Comparison of ENCODE assay signal across 17 mouse cellular contexts in the genomic region with DNA sequence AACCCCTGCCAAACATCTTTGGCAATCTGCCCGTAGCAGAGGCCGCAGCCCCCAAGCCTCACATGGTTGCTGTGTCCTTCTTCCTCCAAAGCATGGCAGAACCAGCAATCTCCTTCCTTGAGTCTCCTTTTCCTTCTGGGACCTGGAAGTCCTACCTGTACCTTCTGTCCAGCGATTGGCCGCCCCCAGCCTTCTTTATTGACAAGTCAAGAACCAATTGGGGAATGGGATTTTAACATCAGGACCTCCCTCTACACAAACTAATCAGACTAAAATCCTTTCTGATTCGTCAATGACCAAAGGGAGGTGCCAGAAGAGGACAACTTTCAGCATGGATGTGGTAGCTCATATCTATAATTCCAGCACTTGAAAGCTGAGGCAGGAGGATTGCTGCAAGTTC. TPM values are rescaled to one million over a fixed set of nuclear protein-coding genes. Genes with fewer than 3 reads are reported as not detected.
"Had no signal": no experiment of that assay in that cellular context is flagged by ENCODE, and none has a peak within 500 bp of the region (broad histone marks: within the 10 kb centered on the region; RNA-seq: fewer than 3 reads in every experiment).

No protein-coding gene starts in this region.

- H3K9ac ChIP-seq: intestine, embryonic 15.5 days; liver, embryonic 13.5 days; liver, postnatal 0 days; lung, embryonic 15.5 days; midbrain, embryonic 15.5 days; neural tube, embryonic 12.5 days had no signal

- H3K27me3 ChIP-seq: intestine, embryonic 15.5 days; liver, embryonic 13.5 days; lung, embryonic 15.5 days; megakaryocyte, embryonic 14.5 days; midbrain, embryonic 15.5 days; neural tube, embryonic 12.5 days had no signal

- ATAC-seq: intestine, embryonic 15.5 days; liver, postnatal 0 days; midbrain, embryonic 15.5 days had no signal

- DNase-seq: kidney, adult 2 months; kidney, postnatal 25 days; layer of hippocampus, adult 9-11 months; liver; liver, embryonic 13.5 days; liver, postnatal 0 days; lung, postnatal 14 days; thymus, postnatal 4 days had no signal

- H3K4me3 ChIP-seq: intestine, embryonic 15.5 days; liver, embryonic 13.5 days; lung, embryonic 15.5 days; megakaryocyte, embryonic 14.5 days; midbrain, embryonic 15.5 days; neural tube, embryonic 12.5 days had no signal

- H3K9me3 ChIP-seq: intestine, embryonic 15.5 days; liver, embryonic 13.5 days; lung, embryonic 15.5 days; midbrain, embryonic 15.5 days; neural tube, embryonic 12.5 days had no signal

- H3K36me3 ChIP-seq: lung, embryonic 15.5 days had no signal

- H3K4me2 ChIP-seq: intestine, embryonic 15.5 days; liver, embryonic 13.5 days; lung, embryonic 15.5 days; midbrain, embryonic 11.5 days; midbrain, embryonic 15.5 days; neural tube, embryonic 12.5 days had no signal

- H3K27ac ChIP-seq: intestine, embryonic 15.5 days; liver, embryonic 13.5 days; lung, embryonic 15.5 days; macrophage; midbrain, embryonic 15.5 days; neural tube, embryonic 12.5 days; stomach, postnatal 0 days had no signal

- H3K4me1 ChIP-seq: intestine, embryonic 15.5 days; lung, embryonic 15.5 days had no signal

RNA-seq across cellular contexts. Expression of gene Gsg1, which starts 34.2 kb away (rescaled TPM):
- total RNA-seq: neutrophil, adult 5-6 weeks had no signal
- polyA plus RNA-seq: midbrain, embryonic 15.5 days had no signal
